Mouse (Mus musculus) erythroblast, embryonic 14.5 days (primary cell): ENCODE data around the gene Loxl1. TPM values are rescaled to one million over a fixed set of nuclear protein-coding genes. Genes with fewer than 3 reads are reported as not detected.
"Not testable (repeated sequence)": the region's sequence is repeated elsewhere in the genome, so short reads cannot be mapped to it uniquely, and the experiment has no call there.

Experiments
- H3K27me3 ChIP-seq: 2 replicates; pipeline ENCODE4 v1.6.1; 2012; ENCODE audit warnings: inconsistent platforms; ENCODE audit not compliant: control insufficient read depth
- H3K36me3 ChIP-seq: 2 replicates; pipeline ENCODE4 v1.6.1; 2012; ENCODE audit warnings: mild to moderate bottlenecking, inconsistent platforms; ENCODE audit not compliant: control insufficient read depth
- H3K4me1 ChIP-seq: 2 replicates; pipeline ENCODE4 v1.6.1; 2012; ENCODE audit warnings: inconsistent platforms; ENCODE audit not compliant: control insufficient read depth
- H3K4me3 ChIP-seq: replicated peaks from 2 replicates; pipeline ENCODE3; 2012; ENCODE audit warnings: moderate library complexity, mild to moderate bottlenecking, inconsistent platforms
- H3K9me3 ChIP-seq: 2 replicates; pipeline ENCODE4 v1.6.1; 2012; ENCODE audit warnings: low read length, inconsistent platforms, mixed read lengths; ENCODE audit not compliant: control insufficient read depth
- GATA1 ChIP-seq: IDR thresholded peaks from 2 replicates; pipeline ENCODE4 v1.6.1; 2012; ENCODE audit warnings: low read length, inconsistent platforms, mixed read lengths
- TAL1 ChIP-seq: IDR thresholded peaks from 3 replicates; pipeline ENCODE4 v1.6.1; 2012; ENCODE audit warnings: low read length, inconsistent platforms, mixed read lengths
- polyA plus RNA-seq: library from polyadenylated mRNA; stranded (reverse); fragments of >175 nt; gene quantifications from 2 replicates; pipeline ENCODE4 v1.2.3, GENCODE M21; 2012

The Loxl1 gene
- polyA plus RNA-seq, 1 experiment, result 0.01 TPM

DNA sequence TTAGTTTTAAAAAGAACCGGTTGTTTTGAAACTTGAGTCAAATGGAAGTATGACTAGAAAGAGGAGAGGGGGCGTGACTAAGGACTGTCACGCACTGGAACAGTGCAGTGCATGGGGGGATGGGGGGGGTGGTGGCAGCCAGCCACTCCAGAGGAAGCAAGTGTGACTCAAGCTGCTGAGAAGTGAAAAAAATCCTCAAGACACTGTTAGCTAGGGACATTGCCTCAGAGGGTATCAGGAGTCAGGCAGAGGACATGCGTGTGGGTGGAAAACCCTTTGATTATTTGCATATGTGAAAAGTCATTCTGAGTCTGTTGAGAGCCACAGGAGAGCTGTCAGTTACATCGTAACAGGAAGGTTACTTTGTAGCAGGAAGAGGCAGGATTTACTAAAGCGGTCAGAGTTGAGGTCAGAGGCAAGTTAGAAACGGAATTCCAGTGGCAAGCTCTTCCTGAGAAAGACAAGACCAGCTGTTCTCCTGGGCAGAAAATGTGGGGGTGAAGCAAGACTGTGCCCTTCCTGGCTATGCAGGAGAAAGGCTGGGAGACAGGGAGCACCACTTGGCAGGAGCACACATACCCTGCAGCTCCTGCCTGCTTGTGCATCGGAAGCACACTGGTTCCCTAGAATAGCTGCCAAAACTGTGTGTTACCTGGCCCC, 37.7 kb downstream of the Loxl1 start:
- H3K36me3 ChIP-seq, result no peaks in the 10 kb centered on the region
- no peaks in the 10 kb centered on the region for H3K27me3 ChIP-seq
- H3K4me3 ChIP-seq, result no peak overlapping the region
- TF ChIP-seq GATA1, result no peak
- TF ChIP-seq TAL1, result no peak
- no peaks in the 10 kb centered on the region for H3K9me3 ChIP-seq
- H3K4me1 ChIP-seq, result peaks cover 12% of the 10 kb centered on the region

DNA sequence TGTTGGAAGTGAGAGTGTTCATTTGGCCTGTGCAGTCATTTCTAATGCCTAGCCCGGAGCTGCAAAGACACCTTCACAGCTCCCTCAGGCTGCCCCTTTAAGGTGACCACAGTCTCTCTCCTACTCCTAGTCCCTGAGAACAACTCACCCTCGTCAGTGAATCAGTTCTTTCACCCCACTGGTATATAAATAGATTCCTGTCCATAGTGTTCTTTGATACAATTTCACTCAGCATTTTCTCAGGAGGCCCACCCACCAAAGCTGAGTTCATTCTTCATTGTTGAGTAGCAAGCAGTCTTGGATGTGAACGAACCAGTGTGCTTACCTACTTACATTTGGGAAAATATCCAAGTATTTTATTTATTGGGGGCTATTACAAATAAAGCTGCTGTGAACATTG, 38.4 kb downstream of the Loxl1 start:
- Histone ChIP-seq H3K27me3 (no peaks in the 10 kb centered on the region), H3K4me1 (peaks cover 9% of the 10 kb centered on the region), H3K9me3 (no peaks in the 10 kb centered on the region), H3K36me3 (no peaks in the 10 kb centered on the region), H3K4me3 (no peak overlapping the region)
- no peak for TF ChIP-seq TAL1
- TF ChIP-seq GATA1, result no peak

DNA sequence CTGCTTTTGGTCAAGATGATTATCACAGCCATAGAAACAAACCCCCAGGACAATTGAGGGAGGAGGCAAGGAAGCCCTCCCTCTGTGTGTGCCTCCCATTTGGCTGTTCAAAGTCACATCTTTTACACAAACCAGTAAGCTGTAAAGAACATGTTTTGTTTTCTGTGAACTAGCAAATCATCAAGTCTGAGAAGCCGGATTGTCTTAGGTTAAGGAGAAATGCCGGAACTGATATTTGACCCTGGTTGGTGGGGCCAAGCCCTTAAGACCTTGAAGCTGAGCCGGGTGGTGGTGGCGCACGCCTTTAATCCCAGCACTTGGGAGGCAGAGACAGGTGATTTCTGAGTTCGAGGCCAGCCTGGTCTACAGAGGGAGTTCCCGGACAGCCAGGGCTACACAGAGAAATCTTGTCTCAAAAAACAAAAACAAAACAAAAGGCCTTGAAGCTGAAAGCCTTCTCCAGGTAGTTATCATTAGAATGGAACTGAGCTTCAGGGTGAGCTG, 38.8 kb downstream of the Loxl1 start:
- H3K4me1 ChIP-seq, result peaks cover 8% of the 10 kb centered on the region
- no peaks in the 10 kb centered on the region for H3K9me3 ChIP-seq
- no peaks in the 10 kb centered on the region for H3K27me3 ChIP-seq
- no peaks in the 10 kb centered on the region for H3K36me3 ChIP-seq
- no peak for TF ChIP-seq GATA1
- TF ChIP-seq TAL1, result no peak
- H3K4me3 ChIP-seq, result no peak overlapping the region

DNA sequence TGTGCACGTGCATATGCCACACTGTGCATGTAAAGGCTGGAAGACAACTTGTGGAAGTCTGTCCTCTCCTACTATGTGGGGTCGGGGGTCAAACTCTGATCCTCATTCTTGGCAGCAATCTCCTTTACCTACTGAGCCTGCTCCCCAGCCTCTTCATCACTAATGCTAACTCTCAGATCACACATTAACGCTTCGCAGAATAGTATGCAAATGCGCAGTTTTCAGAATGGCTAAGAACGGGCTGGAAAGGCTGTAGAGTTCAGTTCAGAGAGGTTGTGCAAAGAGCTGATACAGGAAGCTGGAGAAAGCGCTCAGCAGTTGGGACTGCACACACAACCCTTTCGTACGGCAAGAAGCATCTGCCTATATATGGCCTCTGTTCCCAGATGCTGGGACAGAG, 40.1 kb downstream of the Loxl1 start:
- H3K9me3 ChIP-seq, result no peaks in the 10 kb centered on the region
- H3K36me3 ChIP-seq, result no peaks in the 10 kb centered on the region
- H3K4me3 ChIP-seq, result no peak overlapping the region
- TF ChIP-seq GATA1, result no peak
- TF ChIP-seq TAL1, result no peak
- peaks cover 11% of the 10 kb centered on the region for H3K4me1 ChIP-seq
- no peaks in the 10 kb centered on the region for H3K27me3 ChIP-seq

DNA sequence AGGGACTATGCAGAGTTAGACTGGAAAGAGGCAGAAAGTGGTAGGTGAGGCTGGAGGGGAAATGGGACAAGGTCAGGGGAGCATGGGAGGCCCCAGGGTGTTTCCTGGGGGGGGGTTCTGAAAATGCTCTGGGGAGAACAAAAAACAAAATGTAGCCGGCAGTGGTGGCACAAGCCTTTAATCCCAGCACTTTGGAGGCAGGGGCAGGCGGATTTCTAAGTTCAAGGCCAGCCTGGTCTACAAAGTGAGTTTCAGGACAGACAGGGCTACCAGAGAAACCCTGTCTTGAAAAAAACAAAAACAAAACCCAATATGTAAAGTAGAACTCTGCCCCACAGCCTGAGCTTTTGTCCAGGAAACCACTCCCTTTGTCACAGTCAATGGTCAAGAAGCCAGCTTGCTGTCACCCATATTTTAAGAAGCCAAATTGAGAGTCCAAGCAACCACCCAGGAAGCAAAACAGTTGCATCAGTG, 40.9 kb downstream of the Loxl1 start:
- peaks cover 11% of the 10 kb centered on the region for H3K4me1 ChIP-seq

DNA sequence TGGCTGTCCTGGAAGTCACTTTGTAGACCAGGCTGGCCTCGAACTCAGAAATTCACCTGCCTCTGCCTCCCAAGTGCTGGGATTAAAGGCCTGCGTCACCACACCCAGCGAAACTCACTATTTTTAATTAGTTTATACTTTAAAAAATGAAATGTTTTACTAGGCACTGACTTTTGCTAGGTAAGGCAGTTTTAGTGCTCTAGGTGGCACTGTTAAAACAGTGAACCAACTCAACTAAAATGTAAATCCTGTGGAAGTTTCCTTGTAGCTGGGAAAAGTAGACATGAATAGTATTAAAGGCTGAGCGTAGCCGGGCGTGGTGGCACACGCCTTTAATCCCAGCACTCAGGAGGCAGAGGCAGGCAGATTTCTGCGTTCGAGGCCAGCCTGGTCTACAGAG, 41.4 kb downstream of the Loxl1 start:
- H3K27me3 ChIP-seq, H3K9me3 ChIP-seq, H3K4me3 ChIP-seq, H3K36me3 ChIP-seq: not testable (repeated sequence)
- H3K4me1 ChIP-seq, result peaks cover 14% of the 10 kb centered on the region

More for the DNA sequence above, 40.9 kb downstream of the Loxl1 start:
- Histone ChIP-seq H3K4me3 (no peak overlapping the region), H3K27me3 (no peaks in the 10 kb centered on the region), H3K36me3 (no peaks in the 10 kb centered on the region), H3K9me3 (no peaks in the 10 kb centered on the region)
- TF ChIP-seq GATA1 (no peak), TAL1 (no peak)

DNA sequence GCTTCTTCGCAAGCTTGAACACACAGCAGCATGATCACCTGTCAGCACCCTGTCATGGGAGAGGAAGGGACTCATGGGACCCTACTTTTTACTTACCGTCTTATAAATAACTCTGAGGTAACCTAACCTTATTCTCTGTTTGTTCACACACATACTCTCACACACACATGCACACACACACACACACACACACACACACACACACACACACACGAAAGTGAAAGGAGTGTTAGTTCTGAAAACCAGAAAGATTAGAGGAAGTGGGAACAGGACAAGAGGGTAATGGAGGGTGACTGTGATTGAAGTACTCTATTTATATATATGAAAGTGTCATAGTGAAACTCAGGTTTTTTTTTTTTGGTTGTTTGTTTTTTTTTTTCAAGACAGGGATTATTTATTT, 41.9 kb downstream of the Loxl1 start:
- no peak overlapping the region for H3K4me3 ChIP-seq
- H3K4me1 ChIP-seq, result peaks cover 14% of the 10 kb centered on the region
- H3K27me3 ChIP-seq, result no peaks in the 10 kb centered on the region
- H3K36me3 ChIP-seq, result no peaks in the 10 kb centered on the region
- TF ChIP-seq GATA1 (no peak), TAL1 (no peak)
- no peaks in the 10 kb centered on the region for H3K9me3 ChIP-seq

DNA sequence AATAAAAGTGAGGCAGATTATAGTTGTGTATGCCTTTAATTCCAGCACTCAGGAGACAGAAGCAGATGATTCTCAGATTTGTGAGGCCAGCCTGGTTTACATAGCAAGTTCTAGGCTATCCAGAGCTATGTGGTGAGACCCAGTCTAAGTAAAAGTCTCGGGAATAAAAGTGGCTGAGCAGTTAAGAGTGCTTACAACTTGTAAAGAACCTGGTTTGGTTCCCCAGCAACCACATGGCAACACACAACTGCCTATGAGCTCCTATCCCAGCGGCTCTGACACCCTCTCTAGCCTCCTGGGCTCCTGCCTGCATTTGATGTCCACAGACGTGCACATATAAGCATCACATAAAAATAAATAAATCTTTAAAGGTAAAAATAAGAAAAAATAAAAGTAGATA, 42.9 kb downstream of the Loxl1 start:
- H3K36me3 ChIP-seq, result no peaks in the 10 kb centered on the region
- no peaks in the 10 kb centered on the region for H3K9me3 ChIP-seq
- no peak overlapping the region for H3K4me3 ChIP-seq
- H3K4me1 ChIP-seq, result peaks cover 8% of the 10 kb centered on the region
- TF ChIP-seq GATA1 (no peak), TAL1 (no peak)
- H3K27me3 ChIP-seq, result no peaks in the 10 kb centered on the region

DNA sequence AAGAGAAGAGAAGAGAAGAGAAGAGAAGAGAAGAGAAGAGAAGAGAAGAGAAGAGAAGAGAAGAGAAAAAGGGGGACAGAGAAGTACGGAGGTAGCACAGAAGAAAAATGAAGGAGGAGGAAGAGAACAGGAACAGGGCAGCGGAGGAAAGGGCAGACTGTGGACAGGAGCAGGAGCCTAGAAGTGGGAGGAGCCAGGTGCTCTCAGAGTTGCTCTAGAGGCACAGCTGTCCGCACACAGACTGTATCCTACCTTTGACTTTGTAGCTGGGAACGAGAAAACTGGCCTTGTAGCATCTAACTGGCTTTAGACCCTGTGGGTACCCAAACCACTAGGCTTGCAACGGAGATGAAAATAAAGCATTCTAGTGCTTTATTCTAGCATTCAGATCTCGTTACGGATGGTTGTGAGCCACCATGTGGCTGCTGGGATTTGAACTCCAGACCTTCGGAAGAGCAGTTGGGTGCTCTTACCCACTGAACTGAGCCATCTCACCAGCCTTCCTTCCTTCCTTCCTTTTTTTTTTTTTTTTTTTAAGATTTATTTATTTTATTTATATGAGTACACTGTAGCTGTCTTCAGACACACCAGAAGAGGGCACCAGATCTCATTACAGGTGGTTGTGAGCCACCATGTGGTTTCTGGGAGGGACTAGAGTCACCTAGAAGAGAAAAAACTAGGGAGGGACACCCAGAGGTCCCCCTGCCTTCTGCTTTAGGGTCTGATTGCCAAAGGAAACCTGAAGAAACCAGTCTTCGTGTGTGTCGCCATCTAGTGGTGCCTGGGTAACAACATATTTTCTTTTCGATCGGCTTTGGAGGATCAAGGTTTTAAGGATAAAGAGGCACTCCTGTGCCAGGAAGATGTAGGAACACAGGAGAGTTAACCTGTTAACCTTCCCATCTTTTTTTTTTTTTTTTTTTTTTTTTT, 44.3 kb downstream of the Loxl1 start:
- Histone ChIP-seq H3K4me1 (peaks cover 8% of the 10 kb centered on the region), H3K4me3 (no peak overlapping the region), H3K9me3 (no peaks in the 10 kb centered on the region), H3K36me3 (no peaks in the 10 kb centered on the region), H3K27me3 (no peaks in the 10 kb centered on the region)
- TF ChIP-seq GATA1 (no peak), TAL1 (no peak)
